Mouse (Mus musculus): ENCODE data around the gene Ghrhr.

The Ghrhr gene

GRCm38 (mm10) chr6:55437919-55438318, 61.8 kb downstream of the Ghrhr start:
- DNase-seq (ENCODE audit: inconsistent age in 2 of 2, low spot score in 1 of 2), result peak in 1 of 2 experiments; percentile 49
